Mouse (Mus musculus): ENCODE results near the gene Arrdc5. TPM values are rescaled to one million over a fixed set of nuclear protein-coding genes. Genes with fewer than 3 reads are reported as not detected.

Gene Arrdc5
- polyA plus RNA-seq, 1 experiment: not detected

GRCm38 (mm10) chr17:56251136-56251829 lies 48.8 kb downstream of the Arrdc5 start:
- no peak overlapping the region for H3K4me3 ChIP-seq (replicated peaks; ENCODE audit: extremely low read depth, low read depth, low read length)
- H3K4me1 ChIP-seq (ENCODE audit: control insufficient read depth, insufficient read depth, low read length): no peaks in the 10 kb centered on the region; the same call in 1 of the 2 replicates
- TF ChIP-seq POLR2A (IDR thresholded peaks at IDR 0.05; ENCODE audit: borderline replicate concordance, extremely low read depth, low read depth, low read length): no peak
- peak; percentile 72 for TF ChIP-seq CTCF (IDR thresholded peaks at IDR 0.05; ENCODE audit: insufficient read depth, low read length)
- WGBS: 10% methylated on average over 6 of the region's 6 CpGs
- peak; percentile 72 for DNase-seq

GRCm38 (mm10) chr17:56245608-56246007 lies 54.5 kb downstream of the Arrdc5 start:
- Histone ChIP-seq H3K4me1 (ENCODE audit: control insufficient read depth, insufficient read depth, low read length) (no peaks in the 10 kb centered on the region; the same call in 1 of the 2 replicates), H3K4me3 (replicated peaks; ENCODE audit: extremely low read depth, low read depth, low read length) (no peak overlapping the region)
- 63% methylated on average over 7 of the region's 7 CpGs for WGBS
- DNase-seq: no peak
- no peak for TF ChIP-seq POLR2A (IDR thresholded peaks at IDR 0.05; ENCODE audit: borderline replicate concordance, extremely low read depth, low read depth, low read length)

Other genes with a start within 250 kb of the Arrdc5 start
- 59.3 and 69.3 TPM in 2 replicates for gene Ubxn6, start 225.3 kb downstream of the Arrdc5 start, polyA plus RNA-seq (2012; rRNA removed)
- 44.8 and 47.2 TPM in 2 replicates for gene Hdgfl2, start 220.7 kb downstream of the Arrdc5 start, polyA plus RNA-seq (2012; rRNA removed)
- 25.2 and 38.9 TPM in 2 replicates for gene Plin4, start 190.5 kb downstream of the Arrdc5 start, polyA plus RNA-seq (2012; rRNA removed)
- gene Plin5, start 182.7 kb downstream of the Arrdc5 start, polyA plus RNA-seq (2012; rRNA removed): 5.5 and 8.6 TPM in 2 replicates
- 174 and 240 TPM in 2 replicates for gene Lrg1, start 178.3 kb downstream of the Arrdc5 start, polyA plus RNA-seq (2012; rRNA removed)
- 12.5 and 21.2 TPM in 2 replicates for gene Sema6b, start 159.9 kb downstream of the Arrdc5 start, polyA plus RNA-seq (2012; rRNA removed)
- gene Tnfaip8l1, start 137.8 kb downstream of the Arrdc5 start, polyA plus RNA-seq (2012; rRNA removed): 3.5 and 3.6 TPM in 2 replicates
- gene Mydgf, start 116.4 kb downstream of the Arrdc5 start, polyA plus RNA-seq (2012; rRNA removed): 42.4 and 48.7 TPM in 2 replicates
- 65.8 and 71.9 TPM in 2 replicates for gene Dpp9, start 81.4 kb downstream of the Arrdc5 start, polyA plus RNA-seq (2012; rRNA removed)
- 28.2 and 29.4 TPM in 2 replicates for gene Fem1a, start 43.5 kb downstream of the Arrdc5 start, polyA plus RNA-seq (2012; rRNA removed)
- gene Ticam1, start 23.5 kb downstream of the Arrdc5 start, polyA plus RNA-seq (2012; rRNA removed): 17.1 and 18.1 TPM in 2 replicates
- 39.4 and 39.6 TPM in 2 replicates for gene Plin3, start 7.4 kb downstream of the Arrdc5 start, polyA plus RNA-seq (2012; rRNA removed)
- 2.6 and 3.2 TPM in 2 replicates for gene Uhrf1, start 3.0 kb upstream of the Arrdc5 start, polyA plus RNA-seq (2012; rRNA removed)
- gene Kdm4b, start 25.8 kb upstream of the Arrdc5 start, polyA plus RNA-seq (2012; rRNA removed): 39.9 and 46.1 TPM in 2 replicates
- 128 and 171 TPM in 2 replicates for gene Ptprs, start 176.2 kb upstream of the Arrdc5 start, polyA plus RNA-seq (2012; rRNA removed)
- gene Znrf4, start 212.1 kb upstream of the Arrdc5 start, polyA plus RNA-seq (2012; rRNA removed): 0.17 and 0.22 TPM in 2 replicates

Measured in lung, adult 2 months (tissue).